Comparison of ENCODE assay signal across 9 mouse cellular contexts in genomic region chr3:153675073-153675472, GRCm38 (mm10). TPM values are rescaled to one million over a fixed set of nuclear protein-coding genes. Genes with fewer than 3 reads are reported as not detected.
A peak's percentile ranks its signal among the peaks of the same experiment; 100 is the strongest.
DNase-seq lines count a peak whose midpoint lies in the region; ATAC-seq and TF ChIP-seq lines count a peak whose summit lies in the region.
"Had no signal": no experiment of that assay in that cellular context is flagged by ENCODE, and none has a peak within 500 bp of the region (broad histone marks: within the 10 kb centered on the region; RNA-seq: fewer than 3 reads in every experiment).

No protein-coding gene starts in this region.

- no peak overlapping the region for H3K27ac ChIP-seq in spleen, adult 2 months (ENCODE audit: insufficient read depth, low read length)
- no peak overlapping the region for H3K27ac ChIP-seq in hindbrain, postnatal 0 days

- TF ChIP-seq CTCF in spleen, adult 2 months (IDR thresholded peaks at IDR 0.05; ENCODE audit: extremely low read depth, insufficient read depth, insufficient read length, insufficient replicate concordance): peak; percentile 29; the same call in 1 of the 2 replicates
- peak; percentile 73 for TF ChIP-seq CTCF in hindbrain, postnatal 0 days (IDR thresholded peaks at IDR 0.05; ENCODE audit: low read depth)

- H3K9ac ChIP-seq in hindbrain, postnatal 0 days (replicated peaks; ENCODE audit: low read length): no peak overlapping the region

- H3K27me3 ChIP-seq in spleen, adult 2 months (ENCODE audit: control insufficient read depth, insufficient read depth, low read length): no peaks in the 10 kb centered on the region
- no peaks in the 10 kb centered on the region for H3K27me3 ChIP-seq in hindbrain, postnatal 0 days (ENCODE audit: insufficient read depth, low read length)

- no peaks in the 10 kb centered on the region for H3K9me3 ChIP-seq in hindbrain, postnatal 0 days (ENCODE audit: low read length)

- TF ChIP-seq POLR2A in spleen, adult 2 months (IDR thresholded peaks at IDR 0.05; ENCODE audit: low read depth, low read length): no peak

- no peak overlapping the region for H3K4me3 ChIP-seq in spleen, adult 2 months (ENCODE audit: extremely low read depth, insufficient read depth, insufficient read length)
- no peak overlapping the region for H3K4me3 ChIP-seq in hindbrain, postnatal 0 days (ENCODE audit: low read length)

- no peak overlapping the region for H3K4me2 ChIP-seq in hindbrain, postnatal 0 days (ENCODE audit: low read depth, low read length)

- ATAC-seq in hindbrain, postnatal 0 days: peak; percentile 68
- no peak for ATAC-seq in erythroid progenitor cell, adult 5-6 weeks (replicated peaks; ENCODE audit: low FRiP score, poor library complexity, severe bottlenecking)

- H3K4me1 ChIP-seq in spleen, adult 2 months (ENCODE audit: control insufficient read depth, insufficient read depth, insufficient read length): no peaks in the 10 kb centered on the region
- 0 out of 2 replicates have a peak, but pooled peaks cover 3% of the 10 kb centered on the region for H3K4me1 ChIP-seq in hindbrain, postnatal 0 days (ENCODE audit: insufficient read depth, low read length)

- no peaks in the 10 kb centered on the region for H3K36me3 ChIP-seq in spleen, adult 2 months (ENCODE audit: control insufficient read depth, insufficient read depth, low read length)
- H3K36me3 ChIP-seq in hindbrain, postnatal 0 days (ENCODE audit: insufficient read depth, low read length): no peaks in the 10 kb centered on the region

- peak; percentile 24 for DNase-seq in adrenal gland, postnatal 25 days
- no peak for DNase-seq in adrenal gland, adult 8-10 months
- peak in 1 of 2 experiments; percentile 13 for DNase-seq in spleen, adult 2 months (ENCODE audit: low read depth in 1 of 2, low spot score in 2 of 2)
- no peak for DNase-seq in spleen, adult 12 weeks (ENCODE audit: low spot score)
- peak; percentile 66 for DNase-seq in hindbrain, postnatal 0 days (ENCODE audit: low spot score)
- peak; percentile 21 for DNase-seq in lung, postnatal 25 days (ENCODE audit: low spot score)
- DNase-seq in testis, postnatal 14 days (ENCODE audit: low spot score): peak; percentile 90

- 87% methylated on average over 12 of the region's 12 CpGs for WGBS in spleen, adult 2 months
- 27% methylated on average over 12 of the region's 12 CpGs for WGBS in hindbrain, postnatal 0 days

RNA-seq across cellular contexts. Expression of gene St6galnac3, which starts 49.9 kb away (rescaled TPM):
- 6.5 and 10.4 TPM in 2 replicates for total RNA-seq in adrenal gland, postnatal 25 days (2021)
- 10 to 100 TPM in 3 of 4 experiments, 1 to 10 TPM in 1; 7.7 to 25.4 (median 16.9) TPM for total RNA-seq in adrenal gland, adult 8-10 months (2022)
- polyA plus RNA-seq in spleen, adult 2 months (2012; rRNA removed): 2.0 and 3.0 TPM in 2 replicates
- total RNA-seq in hindbrain, postnatal 0 days (2014; rRNA removed): 5.0 and 9.9 TPM in 2 replicates
- polyA plus RNA-seq in hindbrain, postnatal 0 days (2015; fragmentation: Nextera tagmentation; extraction: Ambion mirVana): 7.3 and 9.0 TPM in 2 replicates
- total RNA-seq in erythroid progenitor cell, adult 5-6 weeks (2015; ENCODE audit: low replicate concordance): 4.3 and 5.4 TPM in 2 replicates
- 4.6 and 10.7 TPM in 2 replicates for total RNA-seq in erythroid progenitor cell, adult 5-6 weeks (2017; ENCODE audit: low replicate concordance)
- polyA plus RNA-seq: C2C12 had no signal

Comparison
In these comparisons a context has a peak if more than half of its experiments do, and no peak if none do; other contexts are left out.
1. DNase-seq: peak in adrenal gland, postnatal 25 days (single experiment), hindbrain, postnatal 0 days (single experiment), lung, postnatal 25 days (single experiment) and testis, postnatal 14 days (single experiment); none in adrenal gland, adult 8-10 months (single experiment) and spleen, adult 12 weeks (single experiment).